In genomic region chr3:66972191-66972950, GRCm38 (mm10) we compare ENCODE assay signal across 15 mouse cellular contexts. TPM values are rescaled to one million over a fixed set of nuclear protein-coding genes. Genes with fewer than 3 reads are reported as not detected.
A peak's percentile ranks its signal among the peaks of the same experiment; 100 is the strongest.
DNase-seq lines count a peak whose midpoint lies in the region; ATAC-seq and TF ChIP-seq lines count a peak whose summit lies in the region.
"Had no signal": no experiment of that assay in that cellular context is flagged by ENCODE, and none has a peak within 500 bp of the region (broad histone marks: within the 10 kb centered on the region; RNA-seq: fewer than 3 reads in every experiment).

No protein-coding gene starts in this region.

- peak overlapping the region; percentile 21; the same call in 1 of the 2 replicates for H3K4me2 ChIP-seq in hindbrain, embryonic 13.5 days
- H3K4me2 ChIP-seq in embryonic facial prominence, embryonic 14.5 days (ENCODE audit: low read depth, low read length), result peak overlapping the region; percentile 77
- H3K4me2 ChIP-seq in midbrain, embryonic 13.5 days (replicated peaks), result peak overlapping the region; percentile 46

- no peak for DNase-seq in hindbrain, embryonic 10.5 days (ENCODE audit: low spot score)
- DNase-seq in brain, embryonic 14.5 days (ENCODE audit: low read depth), result peak; percentile 49
- DNase-seq in embryonic facial prominence, embryonic 14.5 days (ENCODE audit: low spot score), result no peak
- no peak for DNase-seq in spleen, postnatal 4 days (ENCODE audit: low spot score in 2 of 2)
- no peak for DNase-seq in layer of hippocampus, adult 9-10 months (ENCODE audit: low spot score)
- no peak for DNase-seq in lung, postnatal 25 days (ENCODE audit: low spot score)
- DNase-seq: cerebellum, adult 9-11 months; lung, postnatal 10 days had no signal

- H3K4me1 ChIP-seq in hindbrain, embryonic 13.5 days (replicated peaks), result peaks cover 15% of the 10 kb centered on the region
- H3K4me1 ChIP-seq in hindbrain, embryonic 10.5 days (replicated peaks), result peaks cover 24% of the 10 kb centered on the region
- H3K4me1 ChIP-seq in embryonic facial prominence, embryonic 14.5 days (ENCODE audit: control insufficient read depth, insufficient read depth, low read length), result peaks cover 20% of the 10 kb centered on the region; the same call in 1 of the 2 replicates
- H3K4me1 ChIP-seq in midbrain, embryonic 13.5 days (replicated peaks), result peaks cover 27% of the 10 kb centered on the region

- peak overlapping the region; percentile 35 for H3K27ac ChIP-seq in hindbrain, embryonic 13.5 days
- no peak overlapping the region for H3K27ac ChIP-seq in hindbrain, embryonic 10.5 days
- H3K27ac ChIP-seq in embryonic facial prominence, embryonic 14.5 days (replicated peaks; ENCODE audit: low read depth, low read length), result no peak overlapping the region
- H3K27ac ChIP-seq in midbrain, embryonic 13.5 days, result no peak overlapping the region
- H3K27ac ChIP-seq: embryonic facial prominence, embryonic 15.5 days; kidney, embryonic 15.5 days; limb, embryonic 15.5 days; stomach, embryonic 15.5 days had no signal

- no peak for TF ChIP-seq POLR2A in brain, embryonic 14.5 days (IDR thresholded peaks at IDR 0.05; ENCODE audit: borderline replicate concordance, extremely low read depth, insufficient read depth, insufficient read length, poor library complexity, severe bottlenecking)

- WGBS in hindbrain, embryonic 13.5 days, result 3% methylated on average over 16 of the region's 16 CpGs
- WGBS in hindbrain, embryonic 10.5 days, result 3% methylated on average over 16 of the region's 16 CpGs
- 19% methylated on average over 16 of the region's 16 CpGs for WGBS in embryonic facial prominence, embryonic 14.5 days
- 4% methylated on average over 16 of the region's 16 CpGs for WGBS in midbrain, embryonic 13.5 days

- H3K9me3 ChIP-seq in hindbrain, embryonic 13.5 days, result no peaks in the 10 kb centered on the region
- no peaks in the 10 kb centered on the region for H3K9me3 ChIP-seq in hindbrain, embryonic 10.5 days
- no peaks in the 10 kb centered on the region for H3K9me3 ChIP-seq in embryonic facial prominence, embryonic 14.5 days (ENCODE audit: control insufficient read depth, low read length)
- no peaks in the 10 kb centered on the region for H3K9me3 ChIP-seq in midbrain, embryonic 13.5 days
- H3K9me3 ChIP-seq: embryonic facial prominence, embryonic 15.5 days; kidney, embryonic 15.5 days; limb, embryonic 15.5 days; stomach, embryonic 15.5 days had no signal

- ATAC-seq in hindbrain, embryonic 13.5 days (ENCODE audit: low FRiP score), result no peak
- no peak for ATAC-seq in embryonic facial prominence, embryonic 14.5 days (ENCODE audit: low read depth)
- ATAC-seq in midbrain, embryonic 13.5 days, result no peak

- H3K9ac ChIP-seq in hindbrain, embryonic 13.5 days, result no peak overlapping the region
- peak overlapping the region; percentile 41; the same call in 1 of the 2 replicates for H3K9ac ChIP-seq in embryonic facial prominence, embryonic 14.5 days (ENCODE audit: low read depth, low read length)
- H3K9ac ChIP-seq in midbrain, embryonic 13.5 days (replicated peaks), result peak overlapping the region; percentile 23; the same call in 1 of the 2 replicates
- H3K9ac ChIP-seq: embryonic facial prominence, embryonic 15.5 days; kidney, embryonic 15.5 days; stomach, embryonic 15.5 days had no signal

- TF ChIP-seq CTCF in brain, embryonic 14.5 days (IDR thresholded peaks at IDR 0.05; ENCODE audit: borderline replicate concordance, extremely low read depth, insufficient read depth, insufficient read length), result no peak

- peaks cover 84% of the 10 kb centered on the region for H3K27me3 ChIP-seq in hindbrain, embryonic 13.5 days
- peaks cover 100% of the 10 kb centered on the region for H3K27me3 ChIP-seq in hindbrain, embryonic 10.5 days (ENCODE audit: insufficient read depth, poor library complexity, severe bottlenecking)
- peaks cover 78% of the 10 kb centered on the region for H3K27me3 ChIP-seq in embryonic facial prominence, embryonic 14.5 days (replicated peaks; ENCODE audit: control insufficient read depth, insufficient read depth, low read length)
- H3K27me3 ChIP-seq in midbrain, embryonic 13.5 days, result peaks cover 75% of the 10 kb centered on the region

- no peak overlapping the region for H3K4me3 ChIP-seq in hindbrain, embryonic 13.5 days
- no peak overlapping the region for H3K4me3 ChIP-seq in hindbrain, embryonic 10.5 days
- peak overlapping the region; percentile 52; the same call in 1 of the 2 replicates for H3K4me3 ChIP-seq in embryonic facial prominence, embryonic 14.5 days (ENCODE audit: low read depth, low read length)
- H3K4me3 ChIP-seq in midbrain, embryonic 13.5 days (replicated peaks), result peak overlapping the region; percentile 50

- H3K36me3 ChIP-seq in hindbrain, embryonic 13.5 days, result no peaks in the 10 kb centered on the region
- no peaks in the 10 kb centered on the region for H3K36me3 ChIP-seq in hindbrain, embryonic 10.5 days
- H3K36me3 ChIP-seq in embryonic facial prominence, embryonic 14.5 days (ENCODE audit: control insufficient read depth, insufficient read depth, low read length), result no peaks in the 10 kb centered on the region
- H3K36me3 ChIP-seq in midbrain, embryonic 13.5 days, result no peaks in the 10 kb centered on the region
- H3K36me3 ChIP-seq: embryonic facial prominence, embryonic 15.5 days; kidney, embryonic 15.5 days; limb, embryonic 15.5 days; stomach, embryonic 15.5 days had no signal

RNA-seq across cellular contexts. Expression of gene Rsrc1, which starts 8.8 kb away (rescaled TPM):
- polyA plus RNA-seq in hindbrain, embryonic 13.5 days (2015; fragmentation: Nextera tagmentation; extraction: Ambion mirVana), result 34.7 and 39.1 TPM in 2 replicates
- polyA plus RNA-seq in hindbrain, embryonic 10.5 days (2016; fragmentation: Nextera tagmentation; extraction: Ambion mirVana), result 31.7 and 38.2 TPM in 2 replicates
- polyA plus RNA-seq in brain, embryonic 14.5 days (2012; rRNA removed), result 13.7 and 24.0 TPM in 2 replicates
- polyA plus RNA-seq in embryonic facial prominence, embryonic 14.5 days (2014; fragmentation: Nextera tagmentation; extraction: Ambion mirVana), result 36.6 and 37.0 TPM in 2 replicates
- polyA plus RNA-seq in midbrain, embryonic 13.5 days (2015; fragmentation: Nextera tagmentation; extraction: Ambion mirVana), result 44.6 and 49.5 TPM in 2 replicates

RNA-seq across cellular contexts. Expression of gene Shox2, which starts 9.2 kb away (rescaled TPM):
- polyA plus RNA-seq in hindbrain, embryonic 13.5 days (2015; fragmentation: Nextera tagmentation; extraction: Ambion mirVana), result 33.9 and 48.7 TPM in 2 replicates
- 12.3 and 17.2 TPM in 2 replicates for polyA plus RNA-seq in hindbrain, embryonic 10.5 days (2016; fragmentation: Nextera tagmentation; extraction: Ambion mirVana)
- 36.1 and 57.3 TPM in 2 replicates for polyA plus RNA-seq in brain, embryonic 14.5 days (2012; rRNA removed)
- polyA plus RNA-seq in embryonic facial prominence, embryonic 14.5 days (2014; fragmentation: Nextera tagmentation; extraction: Ambion mirVana), result 17.8 and 18.6 TPM in 2 replicates
- 90.2 and 104 TPM in 2 replicates for polyA plus RNA-seq in midbrain, embryonic 13.5 days (2015; fragmentation: Nextera tagmentation; extraction: Ambion mirVana)
- polyA plus RNA-seq: CD4-positive, CD25-positive, alpha-beta regulatory T cell, adult 4 months had no signal

Comparison
In these comparisons a context has a peak if more than half of its experiments do, and no peak if none do; other contexts are left out.
1. H3K4me2 ChIP-seq: peak in every context shown above with its lines; median percentile 77 in embryonic facial prominence, embryonic 14.5 days; 46 in midbrain, embryonic 13.5 days; 21 in hindbrain, embryonic 13.5 days.
2. H3K4me3 ChIP-seq: peak in embryonic facial prominence, embryonic 14.5 days (single experiment) and midbrain, embryonic 13.5 days (single experiment); none in hindbrain, embryonic 13.5 days (single experiment) and hindbrain, embryonic 10.5 days (single experiment).